Mouse (Mus musculus) heart, embryonic 13.5 days (tissue): ENCODE measurements around the gene Dnm3. TPM values are rescaled to one million over a fixed set of nuclear protein-coding genes. Genes with fewer than 3 reads are reported as not detected.

Experiments used
- ATAC-seq: fragments of 200-750 bp; cut with Nextera tagmentation; 2 replicates; pipeline ENCODE4 v1.8.0; 2017; ENCODE audit warnings: moderate TSS enrichment; ENCODE audit not compliant: insufficient number of reproducible peaks, low FRiP score, low TSS enrichment; ENCODE audit errors: extremely low read depth
- H3K27ac ChIP-seq: fragments of 300-500 bp; sonication (generic); replicated peaks from 2 replicates; pipeline ENCODE4 v1.5.1; 2015; ENCODE audit warnings: moderate library complexity, mild to moderate bottlenecking, inconsistent platforms
- H3K27me3 ChIP-seq: fragments of 300-500 bp; sonication (generic); replicated peaks from 2 replicates; pipeline ENCODE4 v1.6.1; 2015; ENCODE audit warnings: mild to moderate bottlenecking, inconsistent platforms
- H3K36me3 ChIP-seq: fragments of 300-500 bp; sonication (generic); 2 replicates; pipeline ENCODE4 v1.6.1; 2015; ENCODE audit warnings: mild to moderate bottlenecking, inconsistent platforms
- H3K4me1 ChIP-seq: fragments of 300-500 bp; sonication (generic); 2 replicates; pipeline ENCODE4 v1.6.1; 2015; ENCODE audit warnings: inconsistent platforms
- H3K4me2 ChIP-seq: fragments of 300-500 bp; sonication (generic); 2 replicates; pipeline ENCODE4 v1.6.1; 2015; ENCODE audit warnings: inconsistent platforms, mild to moderate bottlenecking, moderate library complexity
- H3K4me3 ChIP-seq: fragments of 300-500 bp; sonication (generic); 2 replicates; pipeline ENCODE4 v1.5.1; 2015; ENCODE audit warnings: moderate library complexity, mild to moderate bottlenecking, inconsistent platforms
- H3K9ac ChIP-seq: fragments of 300-500 bp; sonication (generic); 2 replicates; pipeline ENCODE4 v1.6.1; 2015; ENCODE audit warnings: inconsistent platforms, mild to moderate bottlenecking, moderate library complexity
- H3K9me3 ChIP-seq: fragments of 300-500 bp; sonication (generic); 2 replicates; pipeline ENCODE4 v1.6.1; 2016; ENCODE audit warnings: inconsistent platforms
- WGBS: fragments of 180-500 bp; shearing (Covaris S2); methylation state at CpG from one replicate; pipeline ENCODE4 v1.1.7; 2015; ENCODE audit warnings: mixed read lengths; 5-methylcytosine and 5-hydroxymethylcytosine counted together
- polyA plus RNA-seq: library from polyadenylated mRNA; unstranded; fragments of >200 nt; fragmentation: Nextera tagmentation; extraction: Ambion mirVana; gene quantifications from 2 replicates; pipeline ENCODE4 v1.2.1, GENCODE M21; 2015

Gene Dnm3
- polyA plus RNA-seq, 1 experiment from 2014 or later: 1.3 TPM

GRCm38 (mm10) chr1:162469752-162470280 is 8.0 kb downstream of the Dnm3 start:
- Histone ChIP-seq H3K36me3 (no peaks in the 10 kb centered on the region), H3K4me2 (no peak overlapping the region), H3K4me1 (no peaks in the 10 kb centered on the region), H3K27me3 (peaks cover 6% of the 10 kb centered on the region), H3K9me3 (no peaks in the 10 kb centered on the region), H3K27ac (no peak overlapping the region), H3K9ac (no peak overlapping the region), H3K4me3 (no peak overlapping the region)
- WGBS: 60% methylated on average over 2 of the region's 2 CpGs
- no peak for ATAC-seq

GRCm38 (mm10) chr1:162463676-162464075 is 14.2 kb downstream of the Dnm3 start:
- ATAC-seq: no peak
- no peak overlapping the region for H3K9ac ChIP-seq
- H3K36me3 ChIP-seq: no peaks in the 10 kb centered on the region
- H3K4me3 ChIP-seq: no peak overlapping the region
- H3K4me1 ChIP-seq: no peaks in the 10 kb centered on the region
- no peak overlapping the region for H3K4me2 ChIP-seq
- no peak overlapping the region for H3K27ac ChIP-seq
- no peaks in the 10 kb centered on the region for H3K27me3 ChIP-seq
- 86% methylated on average over 8 of the region's 8 CpGs for WGBS
- no peaks in the 10 kb centered on the region for H3K9me3 ChIP-seq

GRCm38 (mm10) chr1:162458711-162459110 is 19.1 kb downstream of the Dnm3 start:
- no peaks in the 10 kb centered on the region for H3K27me3 ChIP-seq
- H3K27ac ChIP-seq: no peak overlapping the region
- ATAC-seq: no peak
- H3K9me3 ChIP-seq: no peaks in the 10 kb centered on the region
- H3K4me1 ChIP-seq: peaks cover 1% of the 10 kb centered on the region; the same call in 1 of the 2 replicates
- H3K9ac ChIP-seq: no peak overlapping the region
- WGBS: 70% methylated on average over 2 of the region's 2 CpGs
- no peak overlapping the region for H3K4me3 ChIP-seq
- H3K36me3 ChIP-seq: no peaks in the 10 kb centered on the region
- no peak overlapping the region for H3K4me2 ChIP-seq

- peaks cover 4% of the 10 kb centered on the region; the same call in 1 of the 2 replicates for H3K4me1 ChIP-seq
- no peak overlapping the region for H3K4me2 ChIP-seq
- 86% methylated on average over 6 of the region's 6 CpGs for WGBS
- H3K27ac ChIP-seq: no peak overlapping the region
- no peak for ATAC-seq
- no peak overlapping the region for H3K4me3 ChIP-seq
- H3K36me3 ChIP-seq: no peaks in the 10 kb centered on the region
- H3K9me3 ChIP-seq: no peaks in the 10 kb centered on the region
- H3K9ac ChIP-seq: no peak overlapping the region
- H3K27me3 ChIP-seq: no peaks in the 10 kb centered on the region
These were observed 21.0 kb downstream of the Dnm3 start for GRCm38 (mm10) chr1:162456861-162457260.

- H3K27me3 ChIP-seq: no peaks in the 10 kb centered on the region
- H3K27ac ChIP-seq: no peak overlapping the region
- 80% methylated on average over 4 of the region's 4 CpGs for WGBS
- no peak for ATAC-seq
- H3K4me3 ChIP-seq: no peak overlapping the region
- H3K9ac ChIP-seq: no peak overlapping the region
- H3K4me2 ChIP-seq: no peak overlapping the region
- peaks cover 4% of the 10 kb centered on the region; the same call in 1 of the 2 replicates for H3K4me1 ChIP-seq
- H3K36me3 ChIP-seq: no peaks in the 10 kb centered on the region
- H3K9me3 ChIP-seq: no peaks in the 10 kb centered on the region
These were observed 21.4 kb downstream of the Dnm3 start for GRCm38 (mm10) chr1:162456406-162456805.

- Histone ChIP-seq H3K4me1 (peaks cover 4% of the 10 kb centered on the region; the same call in 1 of the 2 replicates), H3K36me3 (no peaks in the 10 kb centered on the region), H3K4me3 (no peak overlapping the region), H3K27me3 (no peaks in the 10 kb centered on the region), H3K4me2 (0 out of 2 replicates have a peak overlapping the region, but pooled peaks have one; percentile 3), H3K27ac (no peak overlapping the region), H3K9me3 (no peaks in the 10 kb centered on the region), H3K9ac (no peak overlapping the region)
- ATAC-seq: no peak
- 40% methylated on average over 8 of the region's 8 CpGs for WGBS
These were observed 24.3 kb downstream of the Dnm3 start for GRCm38 (mm10) chr1:162453578-162453977.

- 74% methylated on average over 6 of the region's 6 CpGs for WGBS
- ATAC-seq: no peak
These were observed 24.8 kb downstream of the Dnm3 start for GRCm38 (mm10) chr1:162453030-162453429.

GRCm38 (mm10) chr1:162449161-162449909 is 28.5 kb downstream of the Dnm3 start:
- no peaks in the 10 kb centered on the region for H3K27me3 ChIP-seq
- no peaks in the 10 kb centered on the region for H3K9me3 ChIP-seq
- no peaks in the 10 kb centered on the region for H3K36me3 ChIP-seq
- H3K4me1 ChIP-seq: peaks cover 4% of the 10 kb centered on the region; the same call in 1 of the 2 replicates
- WGBS: 37% methylated on average over 3 of the region's 3 CpGs
- H3K4me2 ChIP-seq: no peak overlapping the region
- no peak for ATAC-seq
- no peak overlapping the region for H3K4me3 ChIP-seq
- H3K9ac ChIP-seq: no peak overlapping the region
- H3K27ac ChIP-seq: no peak overlapping the region

More at GRCm38 (mm10) chr1:162453030-162453429, 24.8 kb downstream of the Dnm3 start:
- H3K27ac ChIP-seq: no peak overlapping the region
- no peak overlapping the region for H3K4me3 ChIP-seq
- H3K36me3 ChIP-seq: no peaks in the 10 kb centered on the region
- H3K9me3 ChIP-seq: no peaks in the 10 kb centered on the region
- H3K4me2 ChIP-seq: no peak overlapping the region
- H3K4me1 ChIP-seq: peaks cover 4% of the 10 kb centered on the region; the same call in 1 of the 2 replicates
- H3K27me3 ChIP-seq: no peaks in the 10 kb centered on the region
- H3K9ac ChIP-seq: no peak overlapping the region

GRCm38 (mm10) chr1:162444805-162445204 is 33.0 kb downstream of the Dnm3 start:
- H3K27ac ChIP-seq: no peak overlapping the region
- H3K4me2 ChIP-seq: no peak overlapping the region
- no peaks in the 10 kb centered on the region for H3K9me3 ChIP-seq
- no peak for ATAC-seq
- WGBS: 50% methylated on average over 8 of the region's 8 CpGs
- no peaks in the 10 kb centered on the region for H3K27me3 ChIP-seq
- H3K36me3 ChIP-seq: no peaks in the 10 kb centered on the region
- no peak overlapping the region for H3K9ac ChIP-seq
- H3K4me3 ChIP-seq: no peak overlapping the region
- no peaks in the 10 kb centered on the region for H3K4me1 ChIP-seq

- H3K4me3 ChIP-seq: no peak overlapping the region
- ATAC-seq: no peak
- H3K9me3 ChIP-seq: no peaks in the 10 kb centered on the region
- H3K27ac ChIP-seq: no peak overlapping the region
- no peaks in the 10 kb centered on the region for H3K4me1 ChIP-seq
- H3K36me3 ChIP-seq: no peaks in the 10 kb centered on the region
- H3K27me3 ChIP-seq: no peaks in the 10 kb centered on the region
- H3K9ac ChIP-seq: no peak overlapping the region
- H3K4me2 ChIP-seq: no peak overlapping the region
These were observed 38.3 kb downstream of the Dnm3 start for GRCm38 (mm10) chr1:162439576-162439975.

- WGBS: 77% methylated on average over 3 of the region's 3 CpGs
These were observed 41.2 kb downstream of the Dnm3 start for GRCm38 (mm10) chr1:162436672-162437071.

GRCm38 (mm10) chr1:162428904-162429303 is 48.9 kb downstream of the Dnm3 start:
- WGBS: 45% methylated on average over 2 of the region's 2 CpGs
- Histone ChIP-seq H3K27me3 (no peaks in the 10 kb centered on the region), H3K36me3 (no peaks in the 10 kb centered on the region), H3K4me3 (no peak overlapping the region), H3K4me2 (no peak overlapping the region), H3K27ac (no peak overlapping the region), H3K9ac (no peak overlapping the region), H3K9me3 (no peaks in the 10 kb centered on the region), H3K4me1 (no peaks in the 10 kb centered on the region)
- ATAC-seq: no peak

More at GRCm38 (mm10) chr1:162436672-162437071, 41.2 kb downstream of the Dnm3 start:
- Histone ChIP-seq H3K4me2 (no peak overlapping the region), H3K4me3 (no peak overlapping the region), H3K27me3 (no peaks in the 10 kb centered on the region), H3K4me1 (no peaks in the 10 kb centered on the region), H3K9ac (no peak overlapping the region), H3K9me3 (no peaks in the 10 kb centered on the region), H3K27ac (no peak overlapping the region), H3K36me3 (no peaks in the 10 kb centered on the region)
- ATAC-seq: no peak
